Mouse (Mus musculus): ENCODE results near the gene Nox4. TPM values are rescaled to one million over a fixed set of nuclear protein-coding genes. Genes with fewer than 3 reads are reported as not detected.

Nox4 gene
- total and polyA plus RNA-seq, 2 experiments from 2014 or later: 0.99 to 2.7 TPM

- no peak overlapping the region for H3K4me2 ChIP-seq (ENCODE audit: low read depth, low read length, poor library complexity, severe bottlenecking)
Observed at GRCm38 (mm10) chr7:87352818-87353217, 106.9 kb downstream of the Nox4 start.

GRCm38 (mm10) chr7:87367834-87368233, 121.9 kb downstream of the Nox4 start:
- Histone ChIP-seq H3K27ac (ENCODE audit: low read depth, low read length) (no peak overlapping the region), H3K4me3 (ENCODE audit: low read depth, low read length) (no peak overlapping the region), H3K27me3 (ENCODE audit: insufficient read depth, low read length) (no peaks in the 10 kb centered on the region), H3K9ac (replicated peaks; ENCODE audit: low read length, poor library complexity, severe bottlenecking) (no peak overlapping the region), H3K4me2 (ENCODE audit: low read depth, low read length, poor library complexity, severe bottlenecking) (no peak overlapping the region), H3K4me1 (ENCODE audit: insufficient read depth, low read length) (no peaks in the 10 kb centered on the region), H3K36me3 (ENCODE audit: insufficient read depth, low read length) (no peaks in the 10 kb centered on the region), H3K9me3 (ENCODE audit: low read length) (no peaks in the 10 kb centered on the region)
- DNase-seq (ENCODE audit: low spot score) (no peak), ATAC-seq (ENCODE audit: low FRiP score) (no peak)
- no peak for TF ChIP-seq CTCF (IDR thresholded peaks at IDR 0.05)

More at GRCm38 (mm10) chr7:87352818-87353217, 106.9 kb downstream of the Nox4 start:
- Histone ChIP-seq H3K4me1 (ENCODE audit: insufficient read depth, low read length) (no peaks in the 10 kb centered on the region), H3K9ac (replicated peaks; ENCODE audit: low read length, poor library complexity, severe bottlenecking) (no peak overlapping the region), H3K27ac (ENCODE audit: low read depth, low read length) (no peak overlapping the region), H3K27me3 (ENCODE audit: insufficient read depth, low read length) (no peaks in the 10 kb centered on the region), H3K36me3 (ENCODE audit: insufficient read depth, low read length) (no peaks in the 10 kb centered on the region), H3K4me3 (ENCODE audit: low read depth, low read length) (no peak overlapping the region), H3K9me3 (ENCODE audit: low read length) (no peaks in the 10 kb centered on the region)
- ATAC-seq (ENCODE audit: low FRiP score): no peak
- no peak for TF ChIP-seq CTCF (IDR thresholded peaks at IDR 0.05)
- 17% methylated on average over 2 of the region's 2 CpGs for WGBS
- DNase-seq (ENCODE audit: low spot score): no peak

GRCm38 (mm10) chr7:87369131-87369530, 123.2 kb downstream of the Nox4 start:
- Histone ChIP-seq H3K9ac (replicated peaks; ENCODE audit: low read length, poor library complexity, severe bottlenecking) (no peak overlapping the region), H3K4me3 (ENCODE audit: low read depth, low read length) (no peak overlapping the region), H3K4me2 (ENCODE audit: low read depth, low read length, poor library complexity, severe bottlenecking) (no peak overlapping the region), H3K36me3 (ENCODE audit: insufficient read depth, low read length) (no peaks in the 10 kb centered on the region), H3K27me3 (ENCODE audit: insufficient read depth, low read length) (no peaks in the 10 kb centered on the region), H3K27ac (ENCODE audit: low read depth, low read length) (no peak overlapping the region), H3K4me1 (ENCODE audit: insufficient read depth, low read length) (no peaks in the 10 kb centered on the region), H3K9me3 (ENCODE audit: low read length) (no peaks in the 10 kb centered on the region)
- DNase-seq (ENCODE audit: low spot score): no peak
- no peak for ATAC-seq (ENCODE audit: low FRiP score)
- WGBS: 93% methylated on average over 1 of the region's 1 CpGs
- TF ChIP-seq CTCF (IDR thresholded peaks at IDR 0.05): no peak

GRCm38 (mm10) chr7:87370789-87371188, 124.9 kb downstream of the Nox4 start:
- H3K36me3 ChIP-seq (ENCODE audit: insufficient read depth, low read length): no peaks in the 10 kb centered on the region
- no peak overlapping the region for H3K4me2 ChIP-seq (ENCODE audit: low read depth, low read length, poor library complexity, severe bottlenecking)
- TF ChIP-seq CTCF (IDR thresholded peaks at IDR 0.05): no peak
- no peaks in the 10 kb centered on the region for H3K4me1 ChIP-seq (ENCODE audit: insufficient read depth, low read length)
- WGBS: 88% methylated on average over 2 of the region's 2 CpGs
- H3K4me3 ChIP-seq (ENCODE audit: low read depth, low read length): no peak overlapping the region
- ATAC-seq (ENCODE audit: low FRiP score) (no peak), DNase-seq (ENCODE audit: low spot score) (no peak)
- no peaks in the 10 kb centered on the region for H3K27me3 ChIP-seq (ENCODE audit: insufficient read depth, low read length)
- H3K9ac ChIP-seq (replicated peaks; ENCODE audit: low read length, poor library complexity, severe bottlenecking): no peak overlapping the region
- H3K27ac ChIP-seq (ENCODE audit: low read depth, low read length): no peak overlapping the region
- no peaks in the 10 kb centered on the region for H3K9me3 ChIP-seq (ENCODE audit: low read length)

GRCm38 (mm10) chr7:87371316-87371715, 125.4 kb downstream of the Nox4 start:
- WGBS: 87% methylated on average over 2 of the region's 2 CpGs
- no peak for TF ChIP-seq CTCF (IDR thresholded peaks at IDR 0.05)
- Histone ChIP-seq H3K4me3 (ENCODE audit: low read depth, low read length) (no peak overlapping the region), H3K4me1 (ENCODE audit: insufficient read depth, low read length) (no peaks in the 10 kb centered on the region), H3K4me2 (ENCODE audit: low read depth, low read length, poor library complexity, severe bottlenecking) (no peak overlapping the region), H3K27me3 (ENCODE audit: insufficient read depth, low read length) (no peaks in the 10 kb centered on the region), H3K9ac (replicated peaks; ENCODE audit: low read length, poor library complexity, severe bottlenecking) (no peak overlapping the region), H3K36me3 (ENCODE audit: insufficient read depth, low read length) (no peaks in the 10 kb centered on the region), H3K27ac (ENCODE audit: low read depth, low read length) (no peak overlapping the region), H3K9me3 (ENCODE audit: low read length) (no peaks in the 10 kb centered on the region)
- ATAC-seq (ENCODE audit: low FRiP score): no peak
- DNase-seq (ENCODE audit: low spot score): no peak

GRCm38 (mm10) chr7:87374322-87374721, 128.4 kb downstream of the Nox4 start:
- H3K4me2 ChIP-seq (ENCODE audit: low read depth, low read length, poor library complexity, severe bottlenecking): no peak overlapping the region
- no peaks in the 10 kb centered on the region for H3K9me3 ChIP-seq (ENCODE audit: low read length)
- H3K4me3 ChIP-seq (ENCODE audit: low read depth, low read length): no peak overlapping the region

More at GRCm38 (mm10) chr7:87374322-87374721, 128.4 kb downstream of the Nox4 start:
- Histone ChIP-seq H3K27me3 (ENCODE audit: insufficient read depth, low read length) (no peaks in the 10 kb centered on the region), H3K27ac (ENCODE audit: low read depth, low read length) (no peak overlapping the region), H3K9ac (replicated peaks; ENCODE audit: low read length, poor library complexity, severe bottlenecking) (no peak overlapping the region), H3K36me3 (ENCODE audit: insufficient read depth, low read length) (no peaks in the 10 kb centered on the region), H3K4me1 (ENCODE audit: insufficient read depth, low read length) (no peaks in the 10 kb centered on the region)
- ATAC-seq (ENCODE audit: low FRiP score) (no peak), DNase-seq (ENCODE audit: low spot score) (no peak)
- no peak for TF ChIP-seq CTCF (IDR thresholded peaks at IDR 0.05)

Data from midbrain, postnatal 0 days (tissue).